Mouse (Mus musculus) Patski (cell line): Measurements from ENCODE around the gene Nom1. TPM values are rescaled to one million over a fixed set of nuclear protein-coding genes. Genes with fewer than 3 reads are reported as not detected.
"Not testable (repeated sequence)": the region's sequence is repeated elsewhere in the genome, so short reads cannot be mapped to it uniquely, and the experiment has no call there.

Experiments used
- ATAC-seq: fragments of 100-300 bp; one replicate; pipeline ENCODE4 v1.8.0; 2021
- CTCF ChIA-PET: fragments of 350-600 bp; sonication (Branson Sonifier 250); formaldehyde crosslinking; loops from one replicate; lab custom pipeline; 2022; ENCODE audit warnings: inconsistent platforms; lab: Charles Lee
- POLR2A ChIA-PET: fragments of 350-600 bp; sonication (Branson Sonifier 250); formaldehyde crosslinking; loops from one replicate; lab custom pipeline; 2022; ENCODE audit warnings: antibody characterized with exemption, inconsistent platforms; lab: Charles Lee
- DNase-seq: peaks from one replicate; pipeline ENCODE4 v3.0.0-alpha.2; 2011; ENCODE audit warnings: low read depth, low spot score
- H3K27me3 ChIP-seq: fragments of 371-371 bp; one replicate; pipeline ENCODE4 v1.5.1; 2021
- CTCF ChIP-seq: fragments of 100-300 bp; IDR thresholded peaks from one replicate; pipeline ENCODE4 v1.5.1; 2021
- in situ Hi-C: fragments of 300-500 bp; cut with MboI; formaldehyde crosslinking; loops from 3 replicates; pipeline ENCODE4 v1.11.1; 2018; ENCODE audit warnings: low pct_unique_long_range_greater_than_20kb, mixed read lengths
- polyA plus RNA-seq: library from polyadenylated mRNA; unstranded; gene quantifications from one replicate; pipeline ENCODE4 v1.2.3, GENCODE M21; 2021

The Nom1 gene
- polyA plus RNA-seq, 1 experiment from 2014 or later: 41.1 TPM

- no peak for TF ChIP-seq CTCF
- POLR2A ChIA-PET: no interaction called here
- H3K27me3 ChIP-seq: peaks cover 9% of the 10 kb centered on the region
- CTCF ChIA-PET: interaction anchor here (1.2 to 3.0 kb wide), 2 partner anchors 9 to 47 kb away, joined by 3 to 9 read pairs; no protein-coding TSS in a partner anchor
- in situ Hi-C loops: no loop called here
- no peak for ATAC-seq
- DNase-seq: no peak
Observed at GRCm38 (mm10) chr5:29435491-29435890, 1.0 kb downstream of the Nom1 start.

GRCm38 (mm10) chr5:29436728-29437127 is 2.3 kb downstream of the Nom1 start:
- DNase-seq, POLR2A ChIA-PET, H3K27me3 ChIP-seq, ATAC-seq, in situ Hi-C loops: not testable (repeated sequence)
- CTCF ChIA-PET: interaction anchor here (3.0 kb wide), 1 partner anchor 48 kb away, joined by 9 read pairs; no protein-coding TSS in a partner anchor

DNA sequence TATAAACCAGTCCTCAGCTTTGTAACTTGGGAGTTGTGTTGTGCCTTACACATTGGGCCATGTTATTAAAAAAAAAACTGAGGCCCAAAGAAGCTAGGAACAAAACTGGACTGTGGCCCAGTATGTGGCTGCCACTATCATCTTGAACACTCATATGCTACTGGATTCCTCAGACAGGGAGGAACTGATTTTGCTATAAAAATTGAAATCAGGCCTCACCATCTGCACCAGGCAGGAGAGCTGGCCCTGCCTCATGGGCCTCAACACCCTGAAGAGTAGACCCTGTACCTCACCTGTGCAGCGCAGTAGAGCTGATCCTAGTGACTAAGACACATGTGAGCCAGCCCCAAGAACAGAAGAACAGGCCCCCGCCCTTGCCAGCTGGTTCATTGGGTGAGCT is 10.8 kb downstream of the Nom1 start:
- H3K27me3 ChIP-seq: no peaks in the 10 kb centered on the region
- no peak for TF ChIP-seq CTCF
- ATAC-seq (no peak), DNase-seq (no peak)
- POLR2A ChIA-PET: no interaction called here
- CTCF ChIA-PET: interaction anchor here (1.4 kb wide), 1 partner anchor 20 kb away, joined by 3 read pairs; no protein-coding TSS in a partner anchor
- in situ Hi-C loops: no loop called here

GRCm38 (mm10) chr5:29452352-29452751 is 17.9 kb downstream of the Nom1 start:
- DNase-seq: no peak
- ATAC-seq: no peak
- ChIA-PET CTCF (interaction anchor here (1.8 kb wide), 1 partner anchor 10 kb away, joined by 8 read pairs; no protein-coding TSS in a partner anchor), POLR2A (interaction anchor here (1.2 kb wide), 1 partner anchor 11 kb away, joined by 3 read pairs; no protein-coding TSS in a partner anchor)
- no peak for TF ChIP-seq CTCF
- H3K27me3 ChIP-seq: no peaks in the 10 kb centered on the region
- in situ Hi-C loops: no loop called here

DNA sequence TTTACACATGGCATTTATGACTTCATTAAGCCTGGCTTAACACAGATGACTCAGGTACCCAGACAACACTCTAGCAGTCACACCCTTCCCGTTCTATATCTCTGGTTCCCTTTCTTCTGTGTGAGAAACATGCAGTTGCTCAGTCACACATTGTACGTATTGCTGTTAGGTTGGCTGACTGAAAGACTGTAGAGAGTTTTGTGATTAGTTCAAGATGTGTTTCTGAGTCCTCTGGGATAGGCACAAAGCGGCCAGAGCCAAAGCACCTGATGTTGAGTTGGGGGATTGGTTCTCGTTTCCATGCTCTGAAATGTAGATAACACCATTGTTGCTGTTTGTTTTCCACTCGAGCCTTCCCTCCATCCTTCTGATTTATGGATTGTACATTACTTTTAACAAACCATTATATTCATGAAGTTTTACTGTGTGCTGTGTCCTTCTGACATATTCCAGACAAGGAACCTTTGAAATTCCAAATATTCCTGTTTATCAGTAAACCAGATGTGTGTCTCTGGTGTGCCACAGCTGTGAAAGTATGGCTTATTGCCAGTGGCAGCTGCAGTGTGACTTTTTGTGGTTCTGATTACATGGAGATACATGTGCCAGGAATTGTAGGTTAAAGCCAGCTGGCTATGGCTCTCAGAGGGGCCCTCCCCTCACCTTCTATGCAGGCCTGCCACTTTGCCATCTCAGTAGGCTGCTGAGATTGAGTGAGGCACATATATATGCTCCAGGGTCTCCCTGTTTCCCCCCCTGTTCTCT is 22.6 kb downstream of the Nom1 start:
- no peak for DNase-seq

GRCm38 (mm10) chr5:29462943-29463686 is 28.7 kb downstream of the Nom1 start:
- TF ChIP-seq CTCF: no peak
- peaks cover 14% of the 10 kb centered on the region for H3K27me3 ChIP-seq
- in situ Hi-C loops: no loop called here
- ChIA-PET POLR2A (no interaction called here), CTCF (no interaction called here)
- ATAC-seq: no peak
- DNase-seq: no peak

More for the DNA sequence above, 22.6 kb downstream of the Nom1 start:
- no peak for TF ChIP-seq CTCF
- ATAC-seq: no peak
- CTCF ChIA-PET: no interaction called here
- H3K27me3 ChIP-seq: no peaks in the 10 kb centered on the region
- POLR2A ChIA-PET: no interaction called here
- in situ Hi-C loops: no loop called here

GRCm38 (mm10) chr5:29467489-29468350 is 33.3 kb downstream of the Nom1 start:
- H3K27me3 ChIP-seq: peaks cover 46% of the 10 kb centered on the region
- ChIA-PET CTCF (no interaction called here), POLR2A (no interaction called here)
- DNase-seq (no peak), ATAC-seq (no peak)
- in situ Hi-C loops: no loop called here
- no peak for TF ChIP-seq CTCF

DNA sequence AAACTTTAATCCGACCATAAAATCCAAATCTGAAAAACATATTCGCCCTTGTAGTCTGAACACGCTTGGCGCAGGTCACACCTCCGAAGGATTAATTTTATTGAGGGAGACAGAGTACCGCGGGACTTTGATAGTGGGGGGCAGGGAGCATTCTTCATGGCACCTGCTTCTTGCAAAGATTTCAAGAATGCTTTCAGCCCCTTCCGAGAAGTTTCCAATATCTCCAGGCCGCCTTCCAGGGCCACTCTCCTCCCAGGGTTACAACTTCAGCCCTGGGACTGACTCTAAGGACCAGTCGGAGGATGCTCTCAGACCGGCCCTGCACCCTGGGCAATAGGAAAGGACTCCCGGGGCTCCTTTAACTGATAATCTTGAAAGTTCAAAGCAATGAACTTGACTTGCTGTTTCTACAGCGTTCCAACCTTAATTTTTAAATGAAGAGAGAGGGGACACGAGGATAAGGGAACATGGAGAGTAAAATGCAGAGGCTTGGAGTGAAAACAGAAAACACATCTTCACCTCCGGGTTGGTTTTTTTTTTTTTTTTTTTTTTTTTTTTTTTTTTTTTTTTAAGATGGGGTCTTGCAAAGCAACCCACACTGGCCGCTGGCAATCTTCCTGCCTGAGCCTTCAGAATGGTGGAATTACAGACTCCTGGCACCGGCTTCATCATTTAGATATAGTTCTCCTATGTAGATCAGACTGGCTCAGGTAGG is 34.0 kb downstream of the Nom1 start:
- CTCF ChIA-PET: no interaction called here
- TF ChIP-seq CTCF: no peak
- POLR2A ChIA-PET: no interaction called here
- peaks cover 50% of the 10 kb centered on the region for H3K27me3 ChIP-seq
- no peak for DNase-seq
- no peak for ATAC-seq
- in situ Hi-C loops: no loop called here

DNA sequence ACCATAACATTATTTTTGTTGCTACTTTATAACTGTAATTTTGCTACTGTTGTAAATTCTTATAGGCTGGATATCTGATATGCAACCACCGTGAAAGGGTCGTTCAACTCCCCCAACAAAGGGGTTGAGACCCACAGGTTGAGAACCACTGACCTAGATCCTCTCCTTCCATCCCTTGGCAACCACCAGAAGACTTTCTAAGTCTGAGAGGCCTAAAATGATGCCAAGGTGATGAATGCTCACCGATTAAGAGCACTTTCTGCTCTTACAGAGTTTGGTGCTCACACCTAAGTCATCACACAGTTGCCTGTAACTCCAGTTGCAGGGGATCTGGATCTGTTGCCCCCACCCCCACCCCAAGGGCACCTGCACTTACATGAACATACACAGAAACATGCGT is 35.0 kb downstream of the Nom1 start:
- H3K27me3 ChIP-seq: peaks cover 60% of the 10 kb centered on the region
- no peak for ATAC-seq
- ChIA-PET POLR2A (no interaction called here), CTCF (no interaction called here)
- TF ChIP-seq CTCF: no peak
- no peak for DNase-seq
- in situ Hi-C loops: no loop called here

GRCm38 (mm10) chr5:29470271-29470670 is 35.8 kb downstream of the Nom1 start:
- CTCF ChIA-PET: no interaction called here
- in situ Hi-C loops: no loop called here
- peaks cover 68% of the 10 kb centered on the region for H3K27me3 ChIP-seq
- DNase-seq (no peak), ATAC-seq (no peak)
- POLR2A ChIA-PET: no interaction called here
- TF ChIP-seq CTCF: no peak
